Mouse (Mus musculus) liver, embryonic 14.5 days (tissue): ENCODE measurements around the gene Hbb-bh2. TPM values are rescaled to one million over a fixed set of nuclear protein-coding genes. Genes with fewer than 3 reads are reported as not detected.
"Not testable (repeated sequence)": the region's sequence is repeated elsewhere in the genome, so short reads cannot be mapped to it uniquely, and the experiment has no call there.

Experiments used
- ATAC-seq: fragments of 200-750 bp; cut with Nextera tagmentation; 2 replicates; pipeline ENCODE4 v1.8.0; 2017; ENCODE audit warnings: moderate number of reproducible peaks, mild to moderate bottlenecking, moderate library complexity; ENCODE audit not compliant: insufficient read depth
- DNase-seq, 3 experiments: peaks; one replicate each; pipeline ENCODE4 v3.0.0-alpha.2; 2012 to 2013; ENCODE audit warnings: low read depth in 3 of 3, low spot score in 3 of 3
- H3K27ac ChIP-seq: fragments of 300-500 bp; sonication (generic); 2 replicates; pipeline ENCODE4 v1.5.1; 2014; ENCODE audit warnings: moderate library complexity, mild to moderate bottlenecking, control low read depth, inconsistent platforms
- H3K27me3 ChIP-seq: fragments of 300-500 bp; sonication (generic); 2 replicates; pipeline ENCODE4 v1.6.1; 2014; ENCODE audit warnings: mild to moderate bottlenecking, low read length, moderate library complexity; ENCODE audit not compliant: control insufficient read depth, insufficient read depth
- H3K36me3 ChIP-seq: fragments of 300-500 bp; sonication (generic); replicated peaks from 2 replicates; pipeline ENCODE4 v1.6.1; 2014; ENCODE audit warnings: low read depth; ENCODE audit not compliant: control insufficient read depth, insufficient read depth
- H3K4me1 ChIP-seq, 2 experiments: fragments of 200-500 bp in 1 of 2; fragments of 300-500 bp in 1 of 2; sonication (generic) in 1 of 2; replicated peaks; 2 replicates each; pipeline ENCODE4 v1.6.1; 2012 to 2014; ENCODE audit warnings: antibody characterized with exemption in 1 of 2, inconsistent platforms in 1 of 2, low read length in 1 of 2; ENCODE audit not compliant: control insufficient read depth in 2 of 2, insufficient read depth in 2 of 2
- H3K4me2 ChIP-seq: fragments of 300-500 bp; sonication (generic); 2 replicates; pipeline ENCODE4 v1.6.1; 2014; ENCODE audit warnings: low read depth, mild to moderate bottlenecking, control low read depth, moderate library complexity
- H3K4me3 ChIP-seq, 2 experiments: fragments of 200-500 bp in 1 of 2; fragments of 300-500 bp in 1 of 2; sonication (generic) in 1 of 2; 2 replicates each; pipeline ENCODE4 v1.5.1; 2012 to 2014; ENCODE audit warnings: low read depth in 2 of 2, low read length in 2 of 2, mild to moderate bottlenecking in 2 of 2, control low read depth in 1 of 2, inconsistent platforms in 1 of 2, moderate library complexity in 1 of 2; ENCODE audit not compliant: insufficient read depth in 1 of 2
- H3K9ac ChIP-seq: fragments of 300-500 bp; sonication (generic); replicated peaks from 2 replicates; pipeline ENCODE4 v1.6.1; 2014; ENCODE audit warnings: mild to moderate bottlenecking, control low read depth, moderate library complexity
- H3K9me3 ChIP-seq: fragments of 300-500 bp; sonication (generic); 2 replicates; pipeline ENCODE4 v1.6.1; 2016; ENCODE audit warnings: low read length, mixed read lengths; ENCODE audit not compliant: control insufficient read depth
- CTCF ChIP-seq: IDR thresholded peaks from 2 replicates; pipeline ENCODE4 v1.5.1; 2016; ENCODE audit warnings: antibody characterized with exemption, low read depth, control low read depth
- EP300 ChIP-seq: IDR thresholded peaks from 2 replicates; pipeline ENCODE4 v1.6.1; 2016; ENCODE audit warnings: antibody characterized with exemption, low read depth
- WGBS: fragments of 180-500 bp; shearing (Covaris S2); extraction: QIAGEN DNeasy Blood & Tissue Kit; methylation state at CpG from one replicate; pipeline ENCODE4 v1.1.7; 2014; ENCODE audit not compliant: insufficient replicate concordance; 5-methylcytosine and 5-hydroxymethylcytosine counted together
- polyA plus RNA-seq, 2 experiments: library from polyadenylated mRNA; depleted of rRNA in 1 of 2; stranded (reverse) in 1 of 2; unstranded in 1 of 2; fragments of >200 nt; fragmentation: Nextera tagmentation in 1 of 2; extraction: Ambion mirVana in 1 of 2; gene quantifications; 2 replicates each; pipeline versions ENCODE4 v1.2.1 to v1.2.3; 2012 to 2014

Gene Hbb-bh2
- polyA plus RNA-seq, 2 experiments, result 0.36 TPM; not detected in 1

DNA sequence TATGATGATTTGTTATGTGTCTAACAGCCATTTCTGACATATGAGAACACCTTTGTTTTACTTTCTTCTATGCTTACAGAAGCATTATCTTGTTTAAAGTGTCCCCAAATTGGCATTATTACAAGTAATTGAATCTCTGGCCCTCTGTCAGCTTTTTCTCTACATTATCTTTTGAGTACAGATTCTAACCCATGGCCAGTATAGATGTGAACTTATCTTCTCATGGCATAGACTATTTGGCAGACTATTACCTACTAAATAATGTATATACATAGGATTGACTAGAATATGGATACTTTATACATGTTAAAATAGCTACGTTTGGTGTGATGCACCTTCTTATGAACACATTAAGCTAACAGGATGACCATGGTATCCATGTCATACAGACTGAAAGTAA, 14.3 kb upstream of the Hbb-bh2 start:
- TF ChIP-seq EP300 (peak; percentile 78), CTCF (no peak)
- Histone ChIP-seq H3K4me2 (no peak overlapping the region), H3K27ac (peak overlapping the region; percentile 70), H3K27me3 (no peaks in the 10 kb centered on the region), H3K4me1 (peaks cover 33% of the 10 kb centered on the region in 2 experiments), H3K4me3 (no peak overlapping the region), H3K36me3 (no peaks in the 10 kb centered on the region), H3K9me3 (no peaks in the 10 kb centered on the region), H3K9ac (peak overlapping the region; percentile 16; the same call in 1 of the 2 replicates)
- 38% methylated on average over 1 of the region's 1 CpGs for whole genome bisulfite sequencing
- no peak for DNase-seq
- ATAC-seq, result no peak; the same call in 1 of the 2 replicates

DNA sequence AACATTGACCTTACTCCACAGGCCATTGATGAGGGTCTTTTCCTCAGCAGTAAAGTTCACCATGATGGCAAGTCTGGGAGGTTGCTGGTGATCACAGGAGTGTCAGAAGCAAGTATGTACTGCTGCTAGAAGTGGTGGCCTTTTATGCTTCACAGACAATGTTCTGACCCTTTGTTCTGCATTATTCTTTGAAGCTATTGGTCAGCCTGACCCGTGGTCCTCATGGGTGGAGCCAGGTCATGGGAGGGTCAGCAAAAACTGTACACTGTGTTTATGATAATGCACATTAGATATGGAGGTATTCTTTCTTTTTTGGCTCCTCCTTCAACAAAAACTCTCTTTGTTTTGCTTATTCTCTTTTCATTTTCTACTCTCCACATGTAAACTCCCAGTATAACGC, 12.8 kb upstream of the Hbb-bh2 start, which contains the start of gene Hbb-y:
Gene Hbb-y (minus strand): TSS at position 127 of the 400 bp plus-strand sequence.
- Histone ChIP-seq H3K4me1 (peaks cover 30 to 34% of the 10 kb centered on the region in 2 experiments), H3K4me2 (no peak within 1 kb of the TSS), H3K36me3 (no peaks in the 10 kb centered on the region), H3K9ac (peak within 1 kb of the TSS; percentile 13; the same call in 1 of the 2 replicates), H3K9me3 (no peaks in the 10 kb centered on the region), H3K27ac (peak within 1 kb of the TSS; percentile 70), H3K4me3 (no peak within 1 kb of the TSS; a peak in 1 of 4 replicates), H3K27me3 (no peaks in the 10 kb centered on the region)
- no peak for TF ChIP-seq CTCF
- 37% methylated on average over 2 of the region's 2 CpGs for WGBS
- ATAC-seq (no peak), DNase-seq (no peak)

DNA sequence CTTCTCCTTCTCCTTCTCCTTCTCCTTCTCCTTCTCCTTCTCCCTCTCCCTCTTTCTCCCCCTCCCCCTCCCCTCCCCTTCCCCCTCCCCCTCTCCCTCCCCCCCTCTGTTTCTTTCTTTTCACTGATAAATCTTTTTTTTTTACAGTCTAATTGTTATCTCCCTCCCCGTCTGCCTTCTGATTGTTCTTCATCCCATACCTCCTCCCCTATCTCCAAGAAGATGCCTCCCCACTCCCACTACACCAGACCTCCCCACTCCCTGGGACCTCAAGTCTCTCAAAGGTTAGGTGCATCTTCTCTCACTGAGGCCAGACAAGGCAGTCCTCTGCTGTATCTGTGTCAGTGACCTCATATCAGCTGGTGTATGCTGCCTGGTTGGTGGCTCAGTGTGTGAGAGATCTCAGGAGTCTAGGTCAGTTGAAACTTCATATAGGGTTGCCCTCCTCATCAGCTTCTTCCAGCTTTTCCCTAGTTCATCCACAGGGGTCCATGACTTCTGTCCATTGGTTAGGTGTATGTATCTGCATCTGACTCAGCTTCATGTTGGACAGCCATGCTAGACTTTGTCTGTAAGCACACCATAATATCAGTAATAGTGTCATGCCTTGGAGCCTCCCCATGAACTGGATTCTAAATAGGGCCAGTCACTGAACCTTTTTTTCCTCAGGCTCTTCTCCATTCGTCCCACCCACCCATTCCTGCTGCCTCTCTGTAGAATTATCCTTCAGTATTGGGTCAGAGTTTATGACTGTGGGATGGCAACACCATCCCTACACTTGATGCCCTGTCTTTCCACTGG, 4.4 kb upstream of the Hbb-bh2 start:
- peak; percentile 64 for ATAC-seq
- Histone ChIP-seq H3K9me3 (no peaks in the 10 kb centered on the region), H3K4me1 (peaks cover 33% of the 10 kb centered on the region in 2 experiments)

DNA sequence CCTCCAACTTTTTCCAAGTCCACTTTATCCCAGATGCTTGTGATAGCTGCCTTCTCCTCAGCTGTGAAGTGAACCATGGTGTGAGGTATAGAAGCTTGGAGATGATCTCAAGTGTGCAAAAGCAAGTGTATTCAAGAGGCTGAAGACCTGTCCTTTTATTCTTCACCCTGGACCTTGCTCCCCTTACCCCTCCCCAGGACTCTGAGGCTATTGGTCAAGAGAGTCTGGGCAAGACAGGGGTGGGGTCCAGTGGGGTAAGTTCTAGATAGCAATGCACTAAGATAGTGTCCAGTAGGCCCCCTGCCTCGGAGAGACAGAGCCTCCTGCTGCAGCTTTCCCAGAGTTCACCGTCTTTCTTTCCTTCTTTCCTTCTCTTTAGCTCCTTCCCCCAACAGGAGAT, 2.7 kb upstream of the Hbb-bh2 start, which contains the start of gene Hbb-bh1:
Gene Hbb-bh1 (minus strand): TSS at position 131 of the 400 bp plus-strand sequence.
- peak within 1 kb of the TSS; percentile 49 for H3K27ac ChIP-seq
- H3K27me3 ChIP-seq, result no peaks in the 10 kb centered on the region
- no peak for TF ChIP-seq EP300
- TF ChIP-seq CTCF, result no peak
- no peaks in the 10 kb centered on the region for H3K36me3 ChIP-seq
- H3K4me3 ChIP-seq, result no peak within 1 kb of the TSS
- no peak within 1 kb of the TSS for H3K4me2 ChIP-seq
- peaks cover 25 to 28% of the 10 kb centered on the region in 2 experiments for H3K4me1 ChIP-seq
- 71% methylated on average over 2 of the region's 2 CpGs for WGBS
- ATAC-seq (peak; percentile 29; the same call in 1 of the 2 replicates), DNase-seq (no peak)
- peak within 1 kb of the TSS; percentile 27; the same call in 1 of the 2 replicates for H3K9ac ChIP-seq
- no peaks in the 10 kb centered on the region for H3K9me3 ChIP-seq

More for the DNA sequence above, 4.4 kb upstream of the Hbb-bh2 start:
- no peak for TF ChIP-seq CTCF
- 0 out of 2 replicates have a peak, but pooled peaks have one; percentile 15 for TF ChIP-seq EP300
- Histone ChIP-seq H3K4me3 (no peak overlapping the region), H3K36me3 (no peaks in the 10 kb centered on the region), H3K27ac (peak overlapping the region; percentile 59), H3K9ac (peak overlapping the region; percentile 48), H3K4me2 (peak overlapping the region; percentile 8), H3K27me3 (no peaks in the 10 kb centered on the region)
- no peak for DNase-seq
- WGBS, result 23% methylated on average over 2 of the region's 2 CpGs

DNA sequence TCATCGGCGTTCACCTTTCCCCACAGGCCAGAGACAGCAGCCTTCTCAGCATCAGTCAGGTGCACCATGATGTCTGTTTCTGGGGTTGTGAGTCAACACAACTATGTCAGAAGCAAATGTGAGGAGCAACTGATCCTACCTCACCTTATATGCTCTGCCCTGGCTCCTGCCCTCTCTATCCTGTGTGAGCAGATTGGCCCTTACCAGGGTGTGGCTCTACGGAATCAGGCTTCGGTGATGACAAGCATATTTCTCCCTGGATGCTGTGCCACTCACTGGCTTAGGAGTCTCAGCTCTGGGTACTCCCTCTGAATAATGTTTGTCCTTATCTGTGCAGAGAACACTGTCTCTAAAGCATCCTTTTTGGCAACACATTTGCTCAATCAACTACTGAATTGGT, 12.5 kb downstream of the Hbb-bh2 start, which contains the start of gene Hbb-bs:
Gene Hbb-bs (minus strand): TSS at position 289 of the 400 bp plus-strand sequence.
- no peaks in the 10 kb centered on the region for H3K9me3 ChIP-seq
- 30% methylated on average over 4 of the region's 4 CpGs for WGBS
- peak within 1 kb of the TSS; percentile 78 for H3K9ac ChIP-seq
- H3K4me1 ChIP-seq, result peaks cover 28 to 30% of the 10 kb centered on the region in 2 experiments
- ATAC-seq, result peak; percentile 81
- H3K36me3 ChIP-seq, result no peaks in the 10 kb centered on the region
- peak within 1 kb of the TSS; percentile 37 for H3K4me2 ChIP-seq
- TF ChIP-seq EP300 (peak; percentile 95), CTCF (no peak)
- DNase-seq, result peak; percentile 90 to 96 (median 93)
- no peaks in the 10 kb centered on the region for H3K27me3 ChIP-seq
- H3K4me3 ChIP-seq, result peak within 1 kb of the TSS; percentile 49 to 84
- peak within 1 kb of the TSS; percentile 87 for H3K27ac ChIP-seq

DNA sequence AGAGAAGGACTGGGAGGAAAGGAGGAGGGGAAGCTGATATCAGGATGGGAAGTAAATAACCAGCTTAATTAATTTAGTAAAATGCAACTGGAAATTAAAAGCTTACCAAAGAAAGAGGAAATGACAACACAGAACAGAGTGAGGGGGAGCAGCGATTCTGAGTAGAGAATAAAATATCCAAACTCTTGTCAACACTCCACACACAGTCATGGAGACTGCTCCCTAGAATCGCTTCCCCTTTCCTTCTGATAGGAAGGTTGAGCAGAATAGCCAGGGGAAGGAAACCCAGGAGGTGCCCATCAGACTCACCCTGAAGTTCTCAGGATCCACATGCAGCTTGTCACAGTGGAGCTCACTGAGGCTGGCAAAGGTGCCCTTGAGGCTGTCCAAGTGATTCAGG, 13.2 kb downstream of the Hbb-bh2 start:
- H3K9me3 ChIP-seq, H3K4me2 ChIP-seq, H3K36me3 ChIP-seq, DNase-seq, H3K9ac ChIP-seq, H3K4me3 ChIP-seq, H3K27ac ChIP-seq, H3K27me3 ChIP-seq, ATAC-seq: not testable (repeated sequence)
- no CpG with 5 or more reads among the region's 2 CpGs for WGBS
- H3K4me1 ChIP-seq, result peaks cover 28 to 30% of the 10 kb centered on the region in 2 experiments
